Mouse (Mus musculus): Measurements from ENCODE around the gene Tmem184a. TPM values are rescaled to one million over a fixed set of nuclear protein-coding genes. Genes with fewer than 3 reads are reported as not detected.

The Tmem184a gene
- polyA plus RNA-seq, 1 experiment from 2014 or later = 2.6 TPM

DNA sequence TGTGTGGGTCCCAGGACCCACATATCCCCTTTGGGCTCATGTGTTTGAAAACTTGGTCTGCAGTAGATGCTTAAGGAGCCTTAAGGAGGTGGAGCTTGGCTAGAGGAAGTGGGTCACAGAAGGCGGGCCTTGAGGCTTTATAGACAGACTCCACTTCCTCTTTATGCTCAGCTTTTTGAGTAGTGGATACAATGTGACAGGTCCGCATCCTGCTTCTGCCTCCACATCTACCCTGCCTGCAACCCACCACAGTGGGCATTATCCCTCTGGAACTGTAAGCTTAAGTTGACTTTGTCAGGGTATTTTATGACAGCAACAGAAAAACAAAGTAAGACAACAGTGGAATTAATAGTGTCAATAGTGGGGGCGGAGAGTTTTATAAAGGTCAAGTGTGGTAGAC, 11.0 kb upstream of the Tmem184a start:
- Histone ChIP-seq H3K4me3 (ENCODE audit: low read depth, low read length) (no peak overlapping the region), H3K9ac (ENCODE audit: low read depth, low read length) (no peak overlapping the region), H3K27ac (ENCODE audit: low read depth, low read length) (no peak overlapping the region), H3K9me3 (replicated peaks; ENCODE audit: control insufficient read depth, low read length) (no peaks in the 10 kb centered on the region), H3K27me3 (ENCODE audit: control insufficient read depth, insufficient read depth, low read length) (no peaks in the 10 kb centered on the region), H3K4me2 (no peak overlapping the region), H3K4me1 (ENCODE audit: control insufficient read depth, insufficient read depth, low read length) (peaks cover 5% of the 10 kb centered on the region), H3K36me3 (ENCODE audit: control insufficient read depth, insufficient read depth, low read length) (no peaks in the 10 kb centered on the region)
- 78% methylated on average over 3 of the region's 3 CpGs for whole genome bisulfite sequencing (ENCODE audit: insufficient replicate concordance)
- ATAC-seq (replicated peaks; ENCODE audit: insufficient number of reproducible peaks, low FRiP score, low TSS enrichment) = no peak

DNA sequence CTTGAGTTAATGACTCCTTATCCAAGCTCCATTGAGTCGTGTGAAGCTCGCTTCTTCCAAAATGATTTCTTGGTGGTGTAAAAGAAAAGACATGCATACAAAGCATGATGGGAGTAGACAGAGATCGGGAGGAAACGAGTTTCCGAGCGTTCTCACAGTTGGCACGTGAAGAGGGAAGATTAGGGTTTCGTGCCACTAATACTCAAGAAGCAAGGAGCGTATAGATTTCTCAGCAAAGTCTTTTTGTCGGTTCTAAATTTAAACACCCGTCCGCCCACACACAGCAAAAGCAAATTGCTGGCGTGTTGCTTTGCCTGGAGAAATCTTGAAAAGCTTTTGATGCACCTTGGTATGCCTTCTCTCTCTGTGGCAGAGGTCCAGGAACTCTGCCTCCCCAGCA, 9.7 kb upstream of the Tmem184a start:
- Histone ChIP-seq H3K4me2 (no peak overlapping the region), H3K36me3 (ENCODE audit: control insufficient read depth, insufficient read depth, low read length) (no peaks in the 10 kb centered on the region), H3K9me3 (replicated peaks; ENCODE audit: control insufficient read depth, low read length) (no peaks in the 10 kb centered on the region), H3K4me1 (ENCODE audit: control insufficient read depth, insufficient read depth, low read length) (peaks cover 10% of the 10 kb centered on the region), H3K27ac (ENCODE audit: low read depth, low read length) (no peak overlapping the region), H3K27me3 (ENCODE audit: control insufficient read depth, insufficient read depth, low read length) (no peaks in the 10 kb centered on the region), H3K4me3 (ENCODE audit: low read depth, low read length) (no peak overlapping the region), H3K9ac (ENCODE audit: low read depth, low read length) (no peak overlapping the region)
- no peak for ATAC-seq (replicated peaks; ENCODE audit: insufficient number of reproducible peaks, low FRiP score, low TSS enrichment)
- 73% methylated on average over 13 of the region's 13 CpGs for WGBS (ENCODE audit: insufficient replicate concordance)

DNA sequence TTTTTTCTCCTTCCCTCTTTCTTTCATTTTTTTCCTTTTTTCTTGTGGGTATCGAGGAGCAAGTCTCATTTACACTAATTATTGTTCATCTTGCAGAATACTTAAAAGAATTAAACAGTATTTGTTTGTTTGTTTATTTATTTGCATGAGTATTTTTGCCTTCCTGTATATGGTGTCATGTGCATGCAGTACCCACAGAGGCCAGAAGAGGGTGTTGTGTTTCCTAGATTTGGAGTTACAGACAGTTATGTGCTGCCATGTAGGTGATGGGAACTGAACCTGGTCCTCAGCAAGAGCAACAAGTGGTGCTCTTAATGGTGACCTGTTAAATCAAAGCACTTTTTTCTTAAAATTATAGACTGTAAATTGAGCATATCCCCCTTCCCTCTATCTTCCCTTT, 7.9 kb upstream of the Tmem184a start:
- peaks cover 10% of the 10 kb centered on the region for H3K4me1 ChIP-seq (ENCODE audit: control insufficient read depth, insufficient read depth, low read length)
- ATAC-seq (replicated peaks; ENCODE audit: insufficient number of reproducible peaks, low FRiP score, low TSS enrichment) = no peak
- H3K9ac ChIP-seq (ENCODE audit: low read depth, low read length) = no peak overlapping the region
- H3K27ac ChIP-seq (ENCODE audit: low read depth, low read length) = no peak overlapping the region
- no peak overlapping the region for H3K4me3 ChIP-seq (ENCODE audit: low read depth, low read length)
- H3K9me3 ChIP-seq (replicated peaks; ENCODE audit: control insufficient read depth, low read length) = no peaks in the 10 kb centered on the region
- H3K27me3 ChIP-seq (ENCODE audit: control insufficient read depth, insufficient read depth, low read length) = no peaks in the 10 kb centered on the region
- H3K4me2 ChIP-seq = no peak overlapping the region
- 93% methylated on average over 1 of the region's 1 CpGs for WGBS (ENCODE audit: insufficient replicate concordance)
- peaks cover 9% of the 10 kb centered on the region for H3K36me3 ChIP-seq (ENCODE audit: control insufficient read depth, insufficient read depth, low read length)

DNA sequence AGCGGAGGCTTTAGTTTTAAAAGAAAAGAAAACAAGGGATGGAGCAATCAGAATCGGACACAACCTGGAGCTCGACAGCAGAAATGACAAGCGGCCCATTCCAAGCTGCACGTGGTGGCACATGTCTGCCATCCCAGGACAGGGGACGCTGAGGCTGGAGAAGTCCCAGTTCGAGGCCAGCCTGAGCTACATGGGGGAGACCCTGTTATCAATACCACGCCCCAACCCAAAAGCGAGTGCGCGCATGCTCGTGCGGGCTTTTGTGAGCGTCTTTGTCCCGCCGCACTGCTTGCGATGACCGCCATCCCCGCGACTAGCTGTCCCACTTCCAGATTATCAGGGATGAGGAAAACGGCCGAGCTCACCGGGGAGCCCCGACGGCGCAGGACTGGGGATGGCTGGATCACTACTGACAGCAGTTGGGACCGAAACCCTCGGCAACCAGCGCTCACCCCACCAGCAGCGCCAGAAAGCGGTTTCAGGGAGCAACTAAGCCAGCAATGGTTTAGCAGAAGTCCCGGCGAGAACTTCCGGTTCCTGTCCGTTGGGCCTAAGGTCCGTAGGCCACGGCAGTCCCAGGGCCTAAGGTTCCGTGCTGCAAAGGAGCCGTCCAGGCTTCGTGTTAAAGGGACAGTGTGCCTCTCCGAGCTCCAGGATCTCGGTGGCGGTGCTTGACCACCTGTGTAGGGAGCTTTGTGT, 6.8 kb upstream of the Tmem184a start, which contains the start of the genes Gm26938 and Psmg3:
Gene Gm26938 (minus strand): TSS at position 51 of the 699 bp plus-strand sequence.
Gene Psmg3 (minus strand): TSS at position 529 of the 699 bp plus-strand sequence.
- H3K9ac ChIP-seq (ENCODE audit: low read depth, low read length) = peak within 1 kb of the TSS; percentile 84
- H3K4me1 ChIP-seq (ENCODE audit: control insufficient read depth, insufficient read depth, low read length) = peaks cover 10% of the 10 kb centered on the region
- H3K4me2 ChIP-seq = peak within 1 kb of the TSS; percentile 96
- peaks cover 13% of the 10 kb centered on the region for H3K36me3 ChIP-seq (ENCODE audit: control insufficient read depth, insufficient read depth, low read length)
- 1% methylated on average over 43 of the region's 43 CpGs for WGBS (ENCODE audit: insufficient replicate concordance)
- no peaks in the 10 kb centered on the region for H3K27me3 ChIP-seq (ENCODE audit: control insufficient read depth, insufficient read depth, low read length)
- ATAC-seq (replicated peaks; ENCODE audit: insufficient number of reproducible peaks, low FRiP score, low TSS enrichment) = peak; percentile 63; the same call in 1 of the 2 replicates
- H3K4me3 ChIP-seq (ENCODE audit: low read depth, low read length) = peak within 1 kb of the TSS; percentile 84
- H3K27ac ChIP-seq (ENCODE audit: low read depth, low read length) = peak within 1 kb of the TSS; percentile 50
- H3K9me3 ChIP-seq (replicated peaks; ENCODE audit: control insufficient read depth, low read length) = no peaks in the 10 kb centered on the region

DNA sequence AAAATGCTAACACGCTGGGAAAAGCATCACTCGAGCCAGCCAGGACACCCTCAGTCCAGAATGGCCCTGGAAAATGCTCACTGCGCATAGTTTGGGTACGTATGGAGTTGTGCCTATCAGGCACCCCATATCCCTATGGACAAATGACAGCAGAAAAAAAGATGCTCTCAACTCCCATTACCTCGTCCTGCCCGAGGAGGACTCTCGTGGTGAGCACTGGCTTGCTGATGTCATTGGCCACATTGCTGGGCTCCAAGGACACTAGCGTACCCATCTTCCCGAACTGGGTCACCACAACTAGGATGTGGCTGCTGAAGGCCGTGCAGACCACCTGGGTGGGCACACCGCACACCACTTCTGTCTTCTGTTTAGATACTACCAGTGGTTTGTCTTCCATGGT, 6.2 kb upstream of the Tmem184a start:
- peaks cover 13% of the 10 kb centered on the region for H3K36me3 ChIP-seq (ENCODE audit: control insufficient read depth, insufficient read depth, low read length)
- no peak for ATAC-seq (replicated peaks; ENCODE audit: insufficient number of reproducible peaks, low FRiP score, low TSS enrichment)
- peak overlapping the region; percentile 50; the same call in 1 of the 2 replicates for H3K27ac ChIP-seq (ENCODE audit: low read depth, low read length)
- 37% methylated on average over 11 of the region's 11 CpGs for WGBS (ENCODE audit: insufficient replicate concordance)
- peak overlapping the region; percentile 96 for H3K4me2 ChIP-seq
- no peaks in the 10 kb centered on the region for H3K9me3 ChIP-seq (replicated peaks; ENCODE audit: control insufficient read depth, low read length)
- H3K9ac ChIP-seq (ENCODE audit: low read depth, low read length) = peak overlapping the region; percentile 84
- H3K4me1 ChIP-seq (ENCODE audit: control insufficient read depth, insufficient read depth, low read length) = peaks cover 10% of the 10 kb centered on the region
- H3K4me3 ChIP-seq (ENCODE audit: low read depth, low read length) = peak overlapping the region; percentile 84
- H3K27me3 ChIP-seq (ENCODE audit: control insufficient read depth, insufficient read depth, low read length) = no peaks in the 10 kb centered on the region

DNA sequence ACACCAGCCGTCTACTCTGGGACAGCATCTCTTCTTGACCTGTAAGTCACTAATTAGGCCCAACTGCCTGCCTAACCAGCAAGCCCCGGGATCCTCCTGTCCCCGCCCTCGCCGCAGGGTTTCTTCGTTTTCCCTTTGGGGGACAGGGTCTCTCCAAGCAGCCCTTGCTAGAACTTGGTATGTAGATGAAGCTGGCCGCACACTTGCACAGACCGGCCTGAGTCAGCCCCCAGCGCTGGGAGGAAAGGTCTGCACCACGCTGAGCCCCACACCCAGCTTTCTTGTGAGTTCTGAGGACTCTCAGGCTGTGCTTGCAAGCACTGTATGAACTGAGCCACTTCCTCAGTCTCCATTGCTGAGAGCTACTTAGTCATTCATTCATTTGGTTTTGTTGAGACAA, 4.8 kb upstream of the Tmem184a start:
- H3K4me2 ChIP-seq = no peak overlapping the region
- H3K27me3 ChIP-seq (ENCODE audit: control insufficient read depth, insufficient read depth, low read length) = no peaks in the 10 kb centered on the region
- H3K9me3 ChIP-seq (replicated peaks; ENCODE audit: control insufficient read depth, low read length) = no peaks in the 10 kb centered on the region
- 88% methylated on average over 10 of the region's 10 CpGs for WGBS (ENCODE audit: insufficient replicate concordance)
- H3K4me3 ChIP-seq (ENCODE audit: low read depth, low read length) = no peak overlapping the region
- peaks cover 10% of the 10 kb centered on the region for H3K4me1 ChIP-seq (ENCODE audit: control insufficient read depth, insufficient read depth, low read length)
- no peak overlapping the region for H3K27ac ChIP-seq (ENCODE audit: low read depth, low read length)
- H3K36me3 ChIP-seq (ENCODE audit: control insufficient read depth, insufficient read depth, low read length) = peaks cover 13% of the 10 kb centered on the region
- H3K9ac ChIP-seq (ENCODE audit: low read depth, low read length) = no peak overlapping the region
- ATAC-seq (replicated peaks; ENCODE audit: insufficient number of reproducible peaks, low FRiP score, low TSS enrichment) = no peak

DNA sequence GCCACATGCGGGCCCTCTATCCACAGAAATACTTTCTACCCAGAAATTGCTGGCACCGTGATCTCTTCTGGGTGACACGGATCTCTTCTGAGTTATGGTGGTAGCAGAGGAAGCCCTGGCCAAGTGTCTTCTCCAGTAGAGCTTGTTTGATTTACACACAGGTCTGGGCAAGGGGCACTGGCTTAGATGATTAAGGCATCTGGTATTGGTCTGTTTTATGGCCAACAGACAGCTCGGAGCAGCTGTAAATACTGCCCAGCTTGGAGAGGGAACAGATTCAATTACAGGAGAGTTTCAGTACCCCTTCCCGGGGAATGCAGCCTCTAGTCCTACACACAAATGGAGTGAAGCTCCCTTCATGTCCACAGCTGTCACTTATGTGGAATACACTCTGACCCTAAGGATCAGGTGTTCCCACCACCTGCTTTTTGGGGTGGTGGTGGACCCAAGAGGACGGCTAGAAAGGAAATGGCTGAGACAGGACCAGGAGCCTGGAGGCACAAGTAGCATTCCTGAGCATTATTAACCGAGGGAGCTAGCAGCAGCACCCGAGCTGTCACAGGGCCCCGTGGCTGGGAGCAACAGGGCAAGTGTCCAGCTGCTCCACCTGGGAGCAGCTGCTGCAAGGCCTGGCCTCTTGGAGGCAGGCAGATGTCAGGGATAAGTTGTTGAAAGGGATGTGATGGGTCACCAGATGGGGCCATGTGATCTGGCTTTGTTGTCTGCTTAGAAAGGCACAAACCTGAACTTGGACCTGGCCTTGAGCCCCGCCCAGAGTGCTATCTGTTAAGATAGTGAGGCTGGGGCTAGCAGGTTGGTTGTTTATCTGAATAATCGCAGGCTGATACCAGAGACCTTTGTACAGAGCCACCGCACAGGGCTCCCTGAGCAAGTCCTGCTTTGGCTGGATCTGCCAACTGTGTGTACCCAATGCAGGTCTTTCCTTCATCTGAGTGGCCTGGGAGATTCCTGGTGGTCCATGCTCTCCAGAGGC, 2.0 kb upstream of the Tmem184a start:
- ATAC-seq (replicated peaks; ENCODE audit: insufficient number of reproducible peaks, low FRiP score, low TSS enrichment) = no peak
- H3K9ac ChIP-seq (ENCODE audit: low read depth, low read length) = no peak overlapping the region
- H3K9me3 ChIP-seq (replicated peaks; ENCODE audit: control insufficient read depth, low read length) = no peaks in the 10 kb centered on the region
- peaks cover 13% of the 10 kb centered on the region for H3K36me3 ChIP-seq (ENCODE audit: control insufficient read depth, insufficient read depth, low read length)
- no peaks in the 10 kb centered on the region for H3K27me3 ChIP-seq (ENCODE audit: control insufficient read depth, insufficient read depth, low read length)
- peaks cover 10% of the 10 kb centered on the region for H3K4me1 ChIP-seq (ENCODE audit: control insufficient read depth, insufficient read depth, low read length)
- WGBS (ENCODE audit: insufficient replicate concordance) = 72% methylated on average over 12 of the region's 12 CpGs
- H3K4me2 ChIP-seq = no peak overlapping the region
- no peak overlapping the region for H3K4me3 ChIP-seq (ENCODE audit: low read depth, low read length)
- H3K27ac ChIP-seq (ENCODE audit: low read depth, low read length) = no peak overlapping the region

DNA sequence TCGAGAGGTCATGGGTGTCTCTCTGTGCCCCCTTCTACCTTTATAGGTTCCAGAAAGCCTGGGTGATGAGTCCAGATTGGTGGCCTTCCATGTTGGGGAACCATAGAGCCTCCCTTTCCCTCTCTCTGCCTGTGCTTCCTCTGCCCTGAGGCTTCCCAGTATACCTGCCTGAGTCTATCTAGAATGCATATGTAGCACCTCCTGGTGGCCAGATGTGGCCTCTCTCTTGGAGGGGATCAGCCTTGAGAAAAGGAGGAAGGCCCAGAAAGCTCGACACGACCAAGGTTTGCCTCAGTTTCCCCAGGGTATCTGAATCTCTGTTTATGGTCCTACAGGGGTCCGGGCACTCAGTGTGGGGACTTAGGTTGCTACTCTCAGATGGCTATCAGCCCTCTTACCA, 916 bp downstream of the Tmem184a start:
- H3K4me3 ChIP-seq (ENCODE audit: low read depth, low read length) = no peak overlapping the region
- no peak overlapping the region for H3K4me2 ChIP-seq
- no peak overlapping the region for H3K9ac ChIP-seq (ENCODE audit: low read depth, low read length)
- WGBS (ENCODE audit: insufficient replicate concordance) = 38% methylated on average over 4 of the region's 4 CpGs
- peaks cover 13% of the 10 kb centered on the region for H3K36me3 ChIP-seq (ENCODE audit: control insufficient read depth, insufficient read depth, low read length)
- no peaks in the 10 kb centered on the region for H3K4me1 ChIP-seq (ENCODE audit: control insufficient read depth, insufficient read depth, low read length)
- peaks cover 15% of the 10 kb centered on the region for H3K27me3 ChIP-seq (ENCODE audit: control insufficient read depth, insufficient read depth, low read length)
- H3K27ac ChIP-seq (ENCODE audit: low read depth, low read length) = peak overlapping the region; percentile 35; the same call in 1 of the 2 replicates
- ATAC-seq (replicated peaks; ENCODE audit: insufficient number of reproducible peaks, low FRiP score, low TSS enrichment) = 0 out of 2 replicates have a peak, but pooled peaks have one; percentile 52
- no peaks in the 10 kb centered on the region for H3K9me3 ChIP-seq (replicated peaks; ENCODE audit: control insufficient read depth, low read length)
